Mouse (Mus musculus) myocyte (in vitro differentiated cells): Measurements from ENCODE around the gene Nup214.

ENCODE experiments used
- POLR2A ChIP-seq: IDR thresholded peaks from one replicate; pipeline ENCODE4 v1.6.1; 2011; ENCODE audit warnings: low read depth, mild to moderate bottlenecking, control low read depth, moderate library complexity; ENCODE audit not compliant: insufficient read length
- SRF ChIP-seq: IDR thresholded peaks from one replicate; pipeline ENCODE4 v1.6.1; 2011; ENCODE audit warnings: low read depth; ENCODE audit not compliant: control insufficient read depth, insufficient read length
- TCF3 ChIP-seq: IDR thresholded peaks from one replicate; pipeline ENCODE4 v1.6.1; 2011; ENCODE audit warnings: low read depth, control low read depth; ENCODE audit not compliant: insufficient read length

- TF ChIP-seq POLR2A (peak; percentile 45), TCF3 (peak; percentile 63), SRF (no peak)
Observed at GRCm38 (mm10) chr2:32095351-32096121, 121.3 kb downstream of the Nup214 start, which contains the start of gene Plpp7.
